Mouse (Mus musculus) cerebellum, adult 2 months (tissue): ENCODE measurements at regions not wholly inside any gene's neighbourhood (a gene's known extent, or its start where the extent isn't known, plus 50 kb on each side); places are given as distances from the start of the nearest gene placed in this dataset.

ENCODE experiments used
- DNase-seq, 2 experiments: peaks; one replicate each; pipeline ENCODE4 v3.0.0; 2021
- H3K27ac ChIP-seq: fragments of 200-500 bp; 2 replicates; pipeline ENCODE4 v1.5.1; 2012; ENCODE audit warnings: low read length, control low read depth, inconsistent platforms; ENCODE audit not compliant: insufficient read depth
- H3K27me3 ChIP-seq: fragments of 200-500 bp; 2 replicates; pipeline ENCODE4 v1.6.1; 2012; ENCODE audit warnings: inconsistent platforms, mild to moderate bottlenecking, low read length, moderate library complexity; ENCODE audit not compliant: control insufficient read depth, insufficient read depth
- H3K4me1 ChIP-seq: fragments of 200-500 bp; 2 replicates; pipeline ENCODE4 v1.6.1; 2011; ENCODE audit warnings: low read length; ENCODE audit not compliant: control insufficient read depth, insufficient read depth
- H3K4me3 ChIP-seq: fragments of 200-500 bp; replicated peaks from 2 replicates; pipeline ENCODE3; 2011; ENCODE audit warnings: mild to moderate bottlenecking, low read depth, low read length, control low read depth; ENCODE audit not compliant: insufficient read depth
- CTCF ChIP-seq: fragments of 200-500 bp; IDR thresholded peaks from 2 replicates; pipeline ENCODE4 v1.5.1; 2011; ENCODE audit warnings: low read depth, mild to moderate bottlenecking, control low read depth, low read length, moderate library complexity, borderline replicate concordance; ENCODE audit not compliant: insufficient read depth
- POLR2A ChIP-seq: fragments of 200-500 bp; IDR thresholded peaks from 2 replicates; pipeline ENCODE4 v1.6.1; 2011; ENCODE audit warnings: low read length, control low read depth, borderline replicate concordance; ENCODE audit not compliant: insufficient read depth
- WGBS: fragments of 180-500 bp; shearing (Covaris S2); methylation state at CpG from one replicate; pipeline ENCODE4 v1.1.7; 2018; 5-methylcytosine and 5-hydroxymethylcytosine counted together

- Histone ChIP-seq H3K4me3 (no peak overlapping the region), H3K4me1 (0 out of 2 replicates have a peak, but pooled peaks cover 3% of the 10 kb centered on the region), H3K27ac (no peak overlapping the region), H3K27me3 (no peaks in the 10 kb centered on the region)
- DNase-seq, result no peak
- no peak for TF ChIP-seq POLR2A
- no peak for TF ChIP-seq CTCF
- 41% methylated on average over 8 of the region's 8 CpGs for WGBS
Observed at GRCm38 (mm10) chr10:17478761-17479632, 244.0 kb upstream of the Cited2 start.

GRCm38 (mm10) chr10:17482751-17483150 lies 240.3 kb upstream of the Cited2 start:
- TF ChIP-seq POLR2A (no peak), CTCF (no peak)
- no peak for DNase-seq
- 0 out of 2 replicates have a peak, but pooled peaks cover 3% of the 10 kb centered on the region for H3K4me1 ChIP-seq
- 62% methylated on average over 4 of the region's 4 CpGs for WGBS
- no peak overlapping the region for H3K27ac ChIP-seq
- no peak overlapping the region for H3K4me3 ChIP-seq
- H3K27me3 ChIP-seq, result no peaks in the 10 kb centered on the region

- H3K4me3 ChIP-seq, result no peak overlapping the region
- WGBS, result 88% methylated on average over 5 of the region's 5 CpGs
- H3K27ac ChIP-seq, result no peak overlapping the region
- TF ChIP-seq CTCF (no peak), POLR2A (no peak)
- no peaks in the 10 kb centered on the region for H3K4me1 ChIP-seq
- H3K27me3 ChIP-seq, result no peaks in the 10 kb centered on the region
- DNase-seq, result no peak
Observed at GRCm38 (mm10) chr10:17485049-17485449, 238.0 kb upstream of the Cited2 start.

GRCm38 (mm10) chr10:17485515-17485914 lies 237.5 kb upstream of the Cited2 start:
- no peak for DNase-seq
- no peak overlapping the region for H3K27ac ChIP-seq
- no peaks in the 10 kb centered on the region for H3K4me1 ChIP-seq
- WGBS, result 91% methylated on average over 2 of the region's 2 CpGs
- no peaks in the 10 kb centered on the region for H3K27me3 ChIP-seq
- no peak overlapping the region for H3K4me3 ChIP-seq
- no peak for TF ChIP-seq CTCF
- no peak for TF ChIP-seq POLR2A

- H3K27ac ChIP-seq, result no peak overlapping the region
- H3K27me3 ChIP-seq, result no peaks in the 10 kb centered on the region
- no peak for DNase-seq
- no peaks in the 10 kb centered on the region for H3K4me1 ChIP-seq
- TF ChIP-seq CTCF (no peak), POLR2A (no peak)
- no peak overlapping the region for H3K4me3 ChIP-seq
- WGBS, result 95% methylated on average over 3 of the region's 3 CpGs
Observed at GRCm38 (mm10) chr10:17486011-17486410, 237.0 kb upstream of the Cited2 start.

- 73% methylated on average over 5 of the region's 5 CpGs for WGBS
- no peaks in the 10 kb centered on the region for H3K27me3 ChIP-seq
- H3K4me1 ChIP-seq, result no peaks in the 10 kb centered on the region
- TF ChIP-seq POLR2A (no peak), CTCF (no peak)
- no peak overlapping the region for H3K4me3 ChIP-seq
- no peak overlapping the region for H3K27ac ChIP-seq
- DNase-seq, result no peak
Observed at GRCm38 (mm10) chr10:17487460-17487859, 235.6 kb upstream of the Cited2 start.

GRCm38 (mm10) chr10:17491611-17492305 lies 231.3 kb upstream of the Cited2 start:
- Histone ChIP-seq H3K4me1 (no peaks in the 10 kb centered on the region), H3K27me3 (no peaks in the 10 kb centered on the region), H3K4me3 (no peak overlapping the region), H3K27ac (no peak overlapping the region)
- DNase-seq, result no peak
- TF ChIP-seq POLR2A, result no peak
- TF ChIP-seq CTCF, result no peak
- WGBS, result 96% methylated on average over 5 of the region's 5 CpGs
